Mouse (Mus musculus) forebrain, embryonic 11.5 days (tissue): Measurements from ENCODE around the gene Slc9a2. TPM values are rescaled to one million over a fixed set of nuclear protein-coding genes. Genes with fewer than 3 reads are reported as not detected.
"Not testable (repeated sequence)": the region's sequence is repeated elsewhere in the genome, so short reads cannot be mapped to it uniquely, and the experiment has no call there.

ENCODE experiments used
- ATAC-seq: fragments of 200-750 bp; cut with Nextera tagmentation; replicated peaks from 2 replicates; pipeline ENCODE4 v1.8.0; 2017; ENCODE audit warnings: moderate TSS enrichment; ENCODE audit not compliant: low FRiP score
- DNase-seq: peaks from one replicate; pipeline ENCODE4 v3.0.0-alpha.2; 2017; ENCODE audit warnings: low spot score
- H3K27ac ChIP-seq: fragments of 300-500 bp; sonication (generic); 2 replicates; pipeline ENCODE4 v1.5.1; 2014; ENCODE audit warnings: low read depth, low read length
- H3K27me3 ChIP-seq: fragments of 300-500 bp; sonication (generic); 2 replicates; pipeline ENCODE4 v1.6.1; 2014; ENCODE audit warnings: mild to moderate bottlenecking, low read length, mixed read lengths; ENCODE audit not compliant: control insufficient read depth, insufficient read depth
- H3K36me3 ChIP-seq: fragments of 300-500 bp; sonication (generic); 2 replicates; pipeline ENCODE4 v1.6.1; 2014; ENCODE audit warnings: mild to moderate bottlenecking, low read length, moderate library complexity, mixed read lengths; ENCODE audit not compliant: control insufficient read depth, insufficient read depth
- H3K4me1 ChIP-seq: fragments of 300-500 bp; sonication (generic); replicated peaks from 2 replicates; pipeline ENCODE4 v1.6.1; 2014; ENCODE audit warnings: low read length, mixed read lengths; ENCODE audit not compliant: control insufficient read depth, insufficient read depth
- H3K4me2 ChIP-seq: fragments of 300-500 bp; sonication (generic); 2 replicates; pipeline ENCODE4 v1.6.1; 2014; ENCODE audit warnings: low read depth, mild to moderate bottlenecking, low read length, moderate library complexity, mixed read lengths; ENCODE audit not compliant: severe bottlenecking
- H3K4me3 ChIP-seq: fragments of 300-500 bp; sonication (generic); 2 replicates; pipeline ENCODE4 v1.5.1; 2014; ENCODE audit warnings: low read depth, low read length
- H3K9ac ChIP-seq: fragments of 300-500 bp; sonication (generic); 2 replicates; pipeline ENCODE4 v1.6.1; 2014; ENCODE audit warnings: low read length
- H3K9me3 ChIP-seq: fragments of 300-500 bp; sonication (generic); 2 replicates; pipeline ENCODE4 v1.6.1; 2016; ENCODE audit warnings: low read length, mixed read lengths; ENCODE audit not compliant: control insufficient read depth
- WGBS: fragments of 180-500 bp; shearing (Covaris S2); extraction: QIAGEN DNeasy Blood & Tissue Kit; methylation state at CpG from one replicate; pipeline ENCODE4 v1.1.7; 2014; 5-methylcytosine and 5-hydroxymethylcytosine counted together
- polyA plus RNA-seq: library from polyadenylated mRNA; unstranded; fragments of >200 nt; fragmentation: Nextera tagmentation; extraction: Ambion mirVana; gene quantifications from 2 replicates; pipeline ENCODE4 v1.2.1, GENCODE M21; 2014

Slc9a2 gene
- polyA plus RNA-seq, 1 experiment from 2014 or later, result not detected

DNA sequence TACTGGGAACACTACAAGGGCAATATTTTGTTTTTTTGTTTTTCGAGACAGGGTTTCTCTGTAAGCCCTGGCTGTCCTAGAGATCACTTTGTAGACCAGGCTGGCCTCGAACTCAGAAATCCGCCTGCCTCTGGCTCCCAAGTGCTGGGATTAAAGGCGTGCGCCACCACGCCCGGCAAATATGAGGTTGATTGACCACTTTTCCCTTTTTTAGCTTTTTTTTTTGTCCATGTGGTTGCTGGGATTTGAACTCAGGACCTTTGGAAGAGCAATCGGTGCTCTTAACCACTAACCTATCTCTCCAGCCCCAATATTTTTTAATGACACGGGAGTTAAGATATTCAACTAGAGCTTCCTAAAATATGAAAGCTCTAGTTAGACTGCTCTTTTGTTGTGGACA lies 57.9 kb downstream of the Slc9a2 start:
- H3K27ac ChIP-seq, ATAC-seq, DNase-seq, H3K27me3 ChIP-seq, H3K4me3 ChIP-seq, H3K36me3 ChIP-seq, H3K4me1 ChIP-seq, H3K9ac ChIP-seq, H3K9me3 ChIP-seq, H3K4me2 ChIP-seq: not testable (repeated sequence)
- 95% methylated on average over 9 of the region's 9 CpGs for WGBS

DNA sequence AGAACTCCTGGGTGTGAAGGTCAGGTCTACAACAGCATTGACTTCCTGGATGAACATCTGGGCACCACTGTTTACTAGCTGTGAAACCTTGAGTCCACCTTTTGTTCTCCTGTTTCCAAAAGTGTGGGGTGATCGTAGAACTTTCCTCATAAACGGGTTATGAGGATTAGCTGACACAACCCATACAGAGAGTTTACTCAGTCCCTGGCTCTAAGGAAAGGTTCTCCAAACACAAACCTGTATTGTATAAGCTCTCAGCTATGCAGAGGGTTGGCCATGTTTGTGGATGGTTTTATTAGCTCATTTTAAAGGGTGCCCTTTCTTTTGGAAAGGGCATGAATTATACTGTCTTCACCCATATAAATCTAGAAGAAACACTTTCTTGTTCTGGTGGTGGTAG lies 60.4 kb downstream of the Slc9a2 start:
- no peak overlapping the region for H3K9ac ChIP-seq
- ATAC-seq, result no peak
- H3K4me1 ChIP-seq, result no peaks in the 10 kb centered on the region
- H3K4me3 ChIP-seq, result no peak overlapping the region
- no peaks in the 10 kb centered on the region for H3K27me3 ChIP-seq
- WGBS, result 90% methylated on average over 2 of the region's 2 CpGs
- H3K36me3 ChIP-seq, result no peaks in the 10 kb centered on the region
- no peak for DNase-seq
- H3K9me3 ChIP-seq, result no peaks in the 10 kb centered on the region
- H3K27ac ChIP-seq, result no peak overlapping the region
- H3K4me2 ChIP-seq, result no peak overlapping the region

GRCm38 (mm10) chr1:40746089-40746488 lies 65.7 kb downstream of the Slc9a2 start:
- no peaks in the 10 kb centered on the region for H3K9me3 ChIP-seq
- WGBS, result 84% methylated on average over 5 of the region's 5 CpGs
- no peak for ATAC-seq
- H3K27me3 ChIP-seq, result no peaks in the 10 kb centered on the region
- no peak overlapping the region for H3K4me2 ChIP-seq
- H3K4me3 ChIP-seq, result no peak overlapping the region
- H3K9ac ChIP-seq, result no peak overlapping the region
- H3K36me3 ChIP-seq, result no peaks in the 10 kb centered on the region
- no peak overlapping the region for H3K27ac ChIP-seq
- no peaks in the 10 kb centered on the region for H3K4me1 ChIP-seq
- DNase-seq, result no peak

GRCm38 (mm10) chr1:40759751-40760445 lies 79.5 kb downstream of the Slc9a2 start:
- ATAC-seq (no peak), DNase-seq (no peak)
- Histone ChIP-seq H3K27ac (no peak overlapping the region), H3K4me2 (no peak overlapping the region), H3K4me3 (no peak overlapping the region), H3K9ac (no peak overlapping the region), H3K36me3 (no peaks in the 10 kb centered on the region), H3K9me3 (no peaks in the 10 kb centered on the region), H3K4me1 (no peaks in the 10 kb centered on the region), H3K27me3 (no peaks in the 10 kb centered on the region)
- WGBS, result 93% methylated on average over 6 of the region's 6 CpGs

GRCm38 (mm10) chr1:40764042-40764441 lies 83.7 kb downstream of the Slc9a2 start:
- no peak overlapping the region for H3K27ac ChIP-seq
- H3K36me3 ChIP-seq, result no peaks in the 10 kb centered on the region
- H3K9me3 ChIP-seq, result no peaks in the 10 kb centered on the region
- H3K27me3 ChIP-seq, result no peaks in the 10 kb centered on the region
- H3K9ac ChIP-seq, result no peak overlapping the region
- WGBS, result 97% methylated on average over 1 of the region's 1 CpGs
- ATAC-seq (no peak), DNase-seq (no peak)
- no peak overlapping the region for H3K4me3 ChIP-seq
- no peak overlapping the region for H3K4me2 ChIP-seq
- H3K4me1 ChIP-seq, result no peaks in the 10 kb centered on the region

- H3K27ac ChIP-seq, result no peak overlapping the region
- 91% methylated on average over 15 of the region's 15 CpGs for WGBS
- ATAC-seq, result no peak
Measured at GRCm38 (mm10) chr1:40764701-40765275, 84.4 kb downstream of the Slc9a2 start.

GRCm38 (mm10) chr1:40765521-40765920 lies 85.1 kb downstream of the Slc9a2 start:
- Histone ChIP-seq H3K9me3 (no peaks in the 10 kb centered on the region), H3K4me1 (no peaks in the 10 kb centered on the region), H3K36me3 (no peaks in the 10 kb centered on the region), H3K4me3 (no peak overlapping the region), H3K27me3 (no peaks in the 10 kb centered on the region), H3K27ac (no peak overlapping the region), H3K9ac (no peak overlapping the region), H3K4me2 (no peak overlapping the region)
- DNase-seq (no peak), ATAC-seq (no peak)
- 93% methylated on average over 12 of the region's 12 CpGs for WGBS

More at GRCm38 (mm10) chr1:40764701-40765275, 84.4 kb downstream of the Slc9a2 start:
- Histone ChIP-seq H3K9ac (no peak overlapping the region), H3K9me3 (no peaks in the 10 kb centered on the region), H3K4me1 (no peaks in the 10 kb centered on the region), H3K4me2 (no peak overlapping the region), H3K27me3 (no peaks in the 10 kb centered on the region), H3K36me3 (no peaks in the 10 kb centered on the region), H3K4me3 (no peak overlapping the region)
- no peak for DNase-seq

GRCm38 (mm10) chr1:40767588-40767987 lies 87.2 kb downstream of the Slc9a2 start:
- no peaks in the 10 kb centered on the region for H3K4me1 ChIP-seq
- WGBS, result 90% methylated on average over 18 of the region's 18 CpGs
- no peak for DNase-seq
- no peak for ATAC-seq
- no peak overlapping the region for H3K9ac ChIP-seq
- no peak overlapping the region for H3K4me2 ChIP-seq
- H3K27me3 ChIP-seq, result no peaks in the 10 kb centered on the region
- no peak overlapping the region for H3K27ac ChIP-seq
- H3K4me3 ChIP-seq, result no peak overlapping the region
- H3K9me3 ChIP-seq, result no peaks in the 10 kb centered on the region
- no peaks in the 10 kb centered on the region for H3K36me3 ChIP-seq

- Histone ChIP-seq H3K9ac (no peak overlapping the region), H3K27ac (no peak overlapping the region), H3K4me2 (no peak overlapping the region), H3K4me3 (no peak overlapping the region), H3K4me1 (no peaks in the 10 kb centered on the region), H3K27me3 (no peaks in the 10 kb centered on the region), H3K9me3 (no peaks in the 10 kb centered on the region), H3K36me3 (no peaks in the 10 kb centered on the region)
- ATAC-seq (no peak), DNase-seq (peak; percentile 70)
- 29% methylated on average over 6 of the region's 6 CpGs for WGBS
Measured at GRCm38 (mm10) chr1:40768606-40769005, 88.2 kb downstream of the Slc9a2 start.
